Mouse (Mus musculus) stomach, postnatal 0 days (tissue): ENCODE measurements around the gene H2-Aa. TPM values are rescaled to one million over a fixed set of nuclear protein-coding genes. Genes with fewer than 3 reads are reported as not detected.
A peak's percentile ranks its signal among the peaks of the same experiment; 100 is the strongest.

ENCODE experiments used
- ATAC-seq: fragments of 200-750 bp; cut with Nextera tagmentation; 2 replicates; pipeline ENCODE4 v1.8.0; 2017; ENCODE audit not compliant: low FRiP score, low TSS enrichment
- DNase-seq: peaks from one replicate; pipeline ENCODE4 v3.0.0-alpha.2; 2016; ENCODE audit warnings: low spot score
- H3K27ac ChIP-seq: fragments of 300-500 bp; sonication (generic); replicated peaks from 2 replicates; pipeline ENCODE4 v1.5.1; 2014; ENCODE audit warnings: mild to moderate bottlenecking, control low read depth
- H3K27me3 ChIP-seq: fragments of 300-500 bp; sonication (generic); 2 replicates; pipeline ENCODE4 v1.6.1; 2014; ENCODE audit warnings: low read length; ENCODE audit not compliant: control insufficient read depth, insufficient read depth
- H3K36me3 ChIP-seq: fragments of 300-500 bp; sonication (generic); 2 replicates; pipeline ENCODE4 v1.6.1; 2014; ENCODE audit warnings: low read length, mixed read lengths; ENCODE audit not compliant: control insufficient read depth, insufficient read depth
- H3K4me1 ChIP-seq: fragments of 300-500 bp; sonication (generic); replicated peaks from 2 replicates; pipeline ENCODE4 v1.6.1; 2014; ENCODE audit warnings: antibody characterized with exemption; ENCODE audit not compliant: control insufficient read depth, insufficient read depth
- H3K4me2 ChIP-seq: fragments of 300-500 bp; sonication (generic); replicated peaks from 2 replicates; pipeline ENCODE4 v1.6.1; 2014; ENCODE audit warnings: low read depth, mild to moderate bottlenecking, control low read depth, moderate library complexity
- H3K4me3 ChIP-seq: fragments of 300-500 bp; sonication (generic); 2 replicates; pipeline ENCODE4 v1.5.1; 2014; ENCODE audit warnings: low read depth, low read length, control low read depth
- H3K9ac ChIP-seq: fragments of 300-500 bp; sonication (generic); 2 replicates; pipeline ENCODE4 v1.6.1; 2014; ENCODE audit warnings: mild to moderate bottlenecking, low read length, control low read depth, mixed read lengths
- H3K9me3 ChIP-seq: fragments of 300-500 bp; sonication (generic); 2 replicates; pipeline ENCODE4 v1.6.1; 2016; ENCODE audit warnings: low read length; ENCODE audit not compliant: control insufficient read depth
- CTCF ChIP-seq: IDR thresholded peaks from 2 replicates; pipeline ENCODE4 v1.5.1; 2016; ENCODE audit warnings: antibody characterized with exemption, low read depth, mild to moderate bottlenecking, moderate library complexity
- EP300 ChIP-seq: optimal IDR thresholded peaks from 2 replicates; pipeline ENCODE3; 2016; ENCODE audit warnings: antibody characterized with exemption
- WGBS: fragments of 180-500 bp; shearing (Covaris S2); extraction: QIAGEN DNeasy Blood & Tissue Kit; methylation state at CpG from one replicate; pipeline ENCODE4 v1.1.7; 2014; 5-methylcytosine and 5-hydroxymethylcytosine counted together
- polyA plus RNA-seq: library from polyadenylated mRNA; unstranded; fragments of >200 nt; fragmentation: Nextera tagmentation; extraction: Ambion mirVana; gene quantifications from 2 replicates; pipeline ENCODE4 v1.2.1, GENCODE M21; 2015

The H2-Aa gene
- polyA plus RNA-seq, 1 experiment from 2014 or later = 8.2 TPM

DNA sequence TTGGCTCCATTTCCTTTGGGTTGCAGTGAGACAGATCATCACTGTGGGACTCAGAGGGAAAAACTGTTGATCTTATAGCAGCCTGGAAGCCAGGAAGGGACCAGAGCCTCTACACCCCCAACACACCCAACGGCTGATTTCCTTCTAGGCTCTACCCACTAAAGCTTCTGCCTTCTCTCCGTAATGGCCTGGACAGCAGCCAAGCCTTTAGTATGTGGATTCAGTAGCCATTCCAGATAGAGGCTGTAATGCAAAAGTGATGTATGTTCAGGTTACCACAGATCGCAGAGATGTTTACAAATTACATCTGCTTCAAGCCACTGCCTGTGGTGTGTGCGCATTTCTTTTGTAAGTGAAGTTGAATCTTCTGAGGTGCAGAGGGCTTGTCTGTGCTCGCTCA, 27.1 kb downstream of the H2-Aa start:
- Histone ChIP-seq H3K4me2 (no peak overlapping the region), H3K27me3 (peaks cover 3% of the 10 kb centered on the region; the same call in 1 of the 2 replicates)

DNA sequence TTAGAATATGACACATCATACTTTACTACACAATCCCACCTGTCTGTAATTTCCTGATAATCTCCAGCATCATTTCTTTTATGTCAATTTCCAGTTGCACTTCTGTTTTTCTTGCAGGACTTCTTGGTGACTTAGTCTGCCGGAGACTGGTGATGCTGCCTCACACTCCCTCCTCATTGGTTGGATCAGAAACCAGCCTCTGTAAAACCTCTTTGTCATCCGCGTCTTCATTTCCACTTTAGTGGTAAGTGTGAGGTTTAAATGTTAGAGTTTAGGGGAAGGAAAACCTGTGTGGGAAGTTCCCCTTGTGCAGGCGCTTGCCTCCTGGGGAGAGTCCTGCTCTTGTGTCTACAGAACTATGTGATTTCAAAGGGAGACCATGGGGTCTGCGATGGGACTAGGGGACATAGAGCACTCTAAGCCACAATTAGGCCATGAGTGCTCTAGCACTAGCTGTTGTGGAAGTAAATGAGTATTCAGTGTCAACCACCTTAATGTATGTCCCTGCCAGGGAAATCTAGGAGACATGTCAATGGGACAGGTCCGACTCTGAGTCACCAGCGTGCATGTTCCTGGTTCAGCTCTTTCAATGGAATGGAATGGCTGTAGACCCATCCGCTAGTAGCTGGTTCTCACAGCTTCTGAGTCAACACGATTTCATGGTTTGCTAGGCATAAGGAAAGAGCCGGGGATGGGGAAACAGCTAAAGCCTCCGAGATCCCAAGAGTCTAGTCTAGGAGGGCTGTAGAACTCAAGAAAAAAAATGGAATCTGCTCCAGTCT, 29.8 kb downstream of the H2-Aa start, which contains the start of gene H2-Ab1:
Gene H2-Ab1, plus strand, starts transcription at position 96 of the 782 bp plus-strand sequence.
- no peak within 1 kb of the TSS for H3K9ac ChIP-seq
- no peak within 1 kb of the TSS for H3K4me3 ChIP-seq
- no peaks in the 10 kb centered on the region for H3K9me3 ChIP-seq
- H3K4me2 ChIP-seq = no peak within 1 kb of the TSS
- no peaks in the 10 kb centered on the region for H3K4me1 ChIP-seq
- ATAC-seq = no peak
- H3K27ac ChIP-seq = no peak within 1 kb of the TSS
- peak; percentile 81 for DNase-seq
- no peaks in the 10 kb centered on the region for H3K27me3 ChIP-seq
- no peaks in the 10 kb centered on the region for H3K36me3 ChIP-seq
- no peak for TF ChIP-seq EP300
- 67% methylated on average over 11 of the region's 11 CpGs for WGBS

More for the DNA sequence above, 27.1 kb downstream of the H2-Aa start:
- no peak overlapping the region for H3K27ac ChIP-seq
- no peaks in the 10 kb centered on the region for H3K36me3 ChIP-seq
- ATAC-seq = no peak
- no peak for TF ChIP-seq EP300
- TF ChIP-seq CTCF = no peak
- no peaks in the 10 kb centered on the region for H3K9me3 ChIP-seq
- peak; percentile 18 for DNase-seq
- H3K4me3 ChIP-seq = no peak overlapping the region
- H3K9ac ChIP-seq = no peak overlapping the region
- 27% methylated on average over 5 of the region's 5 CpGs for WGBS
- peaks cover 3% of the 10 kb centered on the region; the same call in 1 of the 2 replicates for H3K4me1 ChIP-seq

DNA sequence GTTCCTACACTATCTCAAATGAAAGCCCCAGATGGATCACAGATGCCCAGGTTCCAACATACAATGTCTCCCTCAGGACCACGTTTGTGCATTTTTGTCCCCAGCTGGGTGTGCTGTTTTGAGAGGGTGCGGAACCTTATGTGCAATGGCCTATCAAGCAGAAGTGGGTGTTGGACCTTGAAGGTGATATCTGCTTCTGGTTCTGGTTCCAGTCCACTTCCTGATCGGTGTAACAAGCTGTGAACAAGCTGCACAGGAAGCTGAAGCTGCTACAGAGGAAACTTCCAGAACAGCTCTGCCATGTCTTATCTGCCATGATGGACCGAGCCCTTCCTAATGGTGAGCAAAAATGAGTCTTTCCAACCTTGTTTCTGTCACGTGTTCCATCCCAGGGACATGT, 31.1 kb downstream of the H2-Aa start:
- H3K4me2 ChIP-seq = no peak overlapping the region
- 76% methylated on average over 5 of the region's 5 CpGs for WGBS

DNA sequence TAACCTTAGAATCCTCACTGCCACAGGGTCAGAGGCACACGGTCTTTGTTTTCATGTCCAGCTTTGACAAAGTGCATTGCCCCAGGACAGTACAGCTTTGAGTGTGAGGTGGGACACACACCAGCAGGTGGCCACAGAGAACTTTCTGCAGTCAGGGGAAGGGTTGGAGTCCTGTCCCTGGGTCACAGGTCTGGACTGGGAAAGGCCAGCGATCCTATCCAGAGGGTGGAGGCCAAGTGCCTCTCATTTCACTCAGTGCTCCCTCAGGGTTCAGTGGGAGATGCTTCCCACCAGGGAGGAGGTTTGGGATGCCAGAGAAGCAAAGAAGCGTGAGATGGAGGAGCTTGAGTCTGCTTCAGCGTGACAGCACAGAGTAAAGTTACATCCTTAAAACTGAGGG, 36.0 kb downstream of the H2-Aa start:
- TF ChIP-seq CTCF (peak; percentile 51), EP300 (no peak)
- Histone ChIP-seq H3K9ac (no peak overlapping the region), H3K4me3 (no peak overlapping the region), H3K4me2 (no peak overlapping the region), H3K36me3 (no peaks in the 10 kb centered on the region), H3K4me1 (no peaks in the 10 kb centered on the region), H3K27ac (no peak overlapping the region), H3K9me3 (no peaks in the 10 kb centered on the region), H3K27me3 (no peaks in the 10 kb centered on the region)
- no peak for DNase-seq
- WGBS = 45% methylated on average over 4 of the region's 4 CpGs
- no peak for ATAC-seq

More for the DNA sequence above, 31.1 kb downstream of the H2-Aa start:
- Histone ChIP-seq H3K27me3 (no peaks in the 10 kb centered on the region), H3K27ac (no peak overlapping the region), H3K9me3 (no peaks in the 10 kb centered on the region), H3K4me3 (no peak overlapping the region), H3K4me1 (no peaks in the 10 kb centered on the region), H3K36me3 (no peaks in the 10 kb centered on the region), H3K9ac (no peak overlapping the region)
- TF ChIP-seq EP300 (no peak), CTCF (no peak)
- ATAC-seq = no peak
- no peak for DNase-seq

DNA sequence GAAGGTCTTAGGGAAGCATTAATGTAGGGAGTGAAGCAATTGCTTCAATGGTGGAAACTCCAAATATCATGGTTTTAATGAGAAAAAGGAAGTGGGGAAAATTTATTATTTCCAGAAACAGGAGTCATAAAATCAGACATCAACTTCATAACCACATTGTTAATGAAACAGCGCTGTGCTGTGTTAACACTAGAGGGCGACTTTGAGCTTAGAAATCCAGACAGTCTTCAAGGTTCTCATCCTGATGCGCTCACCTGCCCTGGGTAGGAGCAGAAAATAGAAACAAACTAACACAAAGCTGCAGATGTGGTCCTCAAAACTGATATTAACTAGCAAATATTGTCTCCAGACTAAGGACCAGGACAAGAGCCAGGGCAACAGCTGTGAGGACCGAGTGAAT, 37.7 kb downstream of the H2-Aa start:
- TF ChIP-seq CTCF = peak; percentile 88
- no peak for TF ChIP-seq EP300
- ATAC-seq (no peak), DNase-seq (peak; percentile 41)
- no peaks in the 10 kb centered on the region for H3K4me1 ChIP-seq
- H3K27me3 ChIP-seq = no peaks in the 10 kb centered on the region
- no peak overlapping the region for H3K27ac ChIP-seq
- no peak overlapping the region for H3K4me3 ChIP-seq
- WGBS = 17% methylated on average over 4 of the region's 4 CpGs
- no peak overlapping the region for H3K9ac ChIP-seq
- H3K36me3 ChIP-seq = no peaks in the 10 kb centered on the region
- no peaks in the 10 kb centered on the region for H3K9me3 ChIP-seq
- no peak overlapping the region for H3K4me2 ChIP-seq

DNA sequence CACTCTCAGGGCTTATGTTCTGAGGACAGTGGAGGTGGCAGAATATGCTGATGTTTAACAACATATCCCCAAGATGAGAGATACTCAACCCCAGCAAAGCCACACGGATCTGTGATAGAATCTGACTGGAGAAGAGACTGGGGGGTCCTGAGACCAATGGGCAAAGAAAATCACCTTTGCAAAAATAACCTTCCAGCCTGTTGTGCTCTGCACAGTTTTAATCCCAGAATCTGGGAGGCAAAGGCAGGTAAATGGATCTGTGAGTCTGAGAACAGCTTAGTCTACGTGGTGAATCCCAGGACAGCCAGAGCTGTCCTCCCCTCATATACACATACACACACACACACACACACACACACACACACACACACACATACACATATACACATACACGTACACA, 38.3 kb downstream of the H2-Aa start:
- no peak for ATAC-seq
- DNase-seq = no peak
- H3K4me1 ChIP-seq = no peaks in the 10 kb centered on the region
- H3K27ac ChIP-seq = no peak overlapping the region
- H3K4me3 ChIP-seq = no peak overlapping the region
- no peak overlapping the region for H3K9ac ChIP-seq
- TF ChIP-seq EP300 (no peak), CTCF (no peak)
- no peaks in the 10 kb centered on the region for H3K36me3 ChIP-seq
- H3K9me3 ChIP-seq = no peaks in the 10 kb centered on the region
- no peaks in the 10 kb centered on the region for H3K27me3 ChIP-seq
- H3K4me2 ChIP-seq = no peak overlapping the region
- 39% methylated on average over 3 of the region's 3 CpGs for WGBS
